Mouse (Mus musculus) midbrain, embryonic 13.5 days (tissue): ENCODE results near the gene Angel2. TPM values are rescaled to one million over a fixed set of nuclear protein-coding genes. Genes with fewer than 3 reads are reported as not detected.

Experiments used
- ATAC-seq: fragments of 200-750 bp; cut with Nextera tagmentation; 2 replicates; pipeline ENCODE4 v1.8.0; 2017; ENCODE audit warnings: mild to moderate bottlenecking, moderate TSS enrichment, moderate library complexity
- H3K27ac ChIP-seq: fragments of 300-500 bp; sonication (generic); 2 replicates; pipeline ENCODE4 v1.5.1; 2015; ENCODE audit warnings: inconsistent platforms, mild to moderate bottlenecking, moderate library complexity
- H3K27me3 ChIP-seq: fragments of 300-500 bp; sonication (generic); 2 replicates; pipeline ENCODE4 v1.6.1; 2015; ENCODE audit warnings: mild to moderate bottlenecking, inconsistent platforms
- H3K36me3 ChIP-seq: fragments of 300-500 bp; sonication (generic); 2 replicates; pipeline ENCODE4 v1.6.1; 2015; ENCODE audit warnings: mild to moderate bottlenecking, inconsistent platforms
- H3K4me1 ChIP-seq: fragments of 300-500 bp; sonication (generic); replicated peaks from 2 replicates; pipeline ENCODE4 v1.6.1; 2015; ENCODE audit warnings: inconsistent platforms
- H3K4me2 ChIP-seq: fragments of 300-500 bp; sonication (generic); replicated peaks from 2 replicates; pipeline ENCODE4 v1.6.1; 2015; ENCODE audit warnings: moderate library complexity, mild to moderate bottlenecking, inconsistent platforms
- H3K4me3 ChIP-seq: fragments of 300-500 bp; sonication (generic); replicated peaks from 2 replicates; pipeline ENCODE4 v1.5.1; 2015; ENCODE audit warnings: mild to moderate bottlenecking, inconsistent platforms
- H3K9ac ChIP-seq: fragments of 300-500 bp; sonication (generic); replicated peaks from 2 replicates; pipeline ENCODE4 v1.6.1; 2015; ENCODE audit warnings: mild to moderate bottlenecking, inconsistent platforms
- H3K9me3 ChIP-seq: fragments of 300-500 bp; sonication (generic); 2 replicates; pipeline ENCODE4 v1.6.1; 2016; ENCODE audit warnings: mild to moderate bottlenecking, inconsistent platforms
- whole genome bisulfite sequencing: fragments of 180-500 bp; shearing (Covaris S2); methylation state at CpG from one replicate; pipeline ENCODE4 v1.1.7; 2015; 5-methylcytosine and 5-hydroxymethylcytosine counted together
- polyA plus RNA-seq: library from polyadenylated mRNA; unstranded; fragments of >200 nt; fragmentation: Nextera tagmentation; extraction: Ambion mirVana; gene quantifications from 2 replicates; pipeline ENCODE4 v1.2.1, GENCODE M21; 2015

Gene Angel2
- polyA plus RNA-seq, 1 experiment from 2014 or later, result 57.7 TPM

DNA sequence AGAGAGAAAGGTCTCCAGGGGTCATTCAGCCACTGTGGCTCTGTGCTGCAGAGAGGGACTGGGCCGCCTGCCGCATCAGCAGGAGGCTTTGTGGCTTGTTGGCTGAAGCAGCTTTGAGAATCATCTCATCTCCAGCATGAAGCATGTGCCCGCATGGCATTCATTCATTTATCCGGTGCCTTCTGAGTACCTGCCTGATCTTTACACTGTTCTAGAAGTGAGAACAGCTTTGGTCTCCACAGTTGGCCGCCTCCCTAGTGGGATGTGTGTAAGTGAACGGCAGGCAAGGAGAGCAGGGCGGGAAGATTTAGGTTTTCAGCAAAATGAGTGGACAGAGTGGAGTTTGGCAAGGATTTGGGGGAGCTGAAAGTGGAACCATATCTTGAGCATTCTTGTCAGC, 14.9 kb downstream of the Angel2 start:
- peaks cover 86% of the 10 kb centered on the region for H3K36me3 ChIP-seq
- ATAC-seq, result no peak
- H3K27me3 ChIP-seq, result no peaks in the 10 kb centered on the region
- H3K4me1 ChIP-seq, result no peaks in the 10 kb centered on the region
- no peak overlapping the region for H3K4me2 ChIP-seq
- no peak overlapping the region for H3K27ac ChIP-seq
- H3K9ac ChIP-seq, result no peak overlapping the region
- H3K9me3 ChIP-seq, result no peaks in the 10 kb centered on the region
- 79% methylated on average over 7 of the region's 7 CpGs for whole genome bisulfite sequencing
- no peak overlapping the region for H3K4me3 ChIP-seq

DNA sequence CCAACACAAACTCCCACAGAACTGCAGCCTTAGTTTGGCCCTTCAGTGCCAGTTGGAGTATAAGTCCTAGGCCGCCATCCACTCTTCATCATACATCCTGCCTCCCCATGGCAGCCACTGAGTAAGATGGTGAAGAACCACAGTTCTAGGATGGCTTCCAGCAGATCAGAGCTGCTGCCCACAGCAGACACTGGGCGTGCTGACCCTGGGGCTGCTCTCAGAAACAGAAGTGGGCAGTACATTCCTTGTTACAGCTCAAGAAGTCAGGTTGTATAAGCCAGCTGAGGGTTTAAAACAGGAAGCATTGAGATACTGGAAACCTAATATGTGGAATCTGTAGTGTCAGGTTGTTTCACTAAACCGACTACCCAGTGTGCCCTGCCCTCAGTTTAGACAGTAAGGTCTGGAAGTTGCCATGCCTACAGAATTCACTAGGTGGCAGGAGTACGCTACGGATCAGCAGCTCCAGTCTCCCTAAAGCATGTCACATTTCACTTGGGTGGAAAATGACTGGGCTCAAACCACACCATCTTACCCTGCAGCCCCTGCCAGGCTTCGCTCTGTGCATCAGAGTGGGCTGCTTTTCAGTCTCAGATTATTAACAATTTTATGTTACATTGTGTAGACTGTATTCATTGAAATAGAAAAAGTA, 19.3 kb downstream of the Angel2 start:
- Histone ChIP-seq H3K36me3 (peaks cover 91% of the 10 kb centered on the region), H3K4me2 (no peak overlapping the region), H3K4me1 (no peaks in the 10 kb centered on the region), H3K9me3 (no peaks in the 10 kb centered on the region), H3K27ac (no peak overlapping the region), H3K27me3 (no peaks in the 10 kb centered on the region), H3K9ac (no peak overlapping the region), H3K4me3 (no peak overlapping the region)
- WGBS, result 52% methylated on average over 6 of the region's 6 CpGs
- peak; percentile 85 for ATAC-seq

DNA sequence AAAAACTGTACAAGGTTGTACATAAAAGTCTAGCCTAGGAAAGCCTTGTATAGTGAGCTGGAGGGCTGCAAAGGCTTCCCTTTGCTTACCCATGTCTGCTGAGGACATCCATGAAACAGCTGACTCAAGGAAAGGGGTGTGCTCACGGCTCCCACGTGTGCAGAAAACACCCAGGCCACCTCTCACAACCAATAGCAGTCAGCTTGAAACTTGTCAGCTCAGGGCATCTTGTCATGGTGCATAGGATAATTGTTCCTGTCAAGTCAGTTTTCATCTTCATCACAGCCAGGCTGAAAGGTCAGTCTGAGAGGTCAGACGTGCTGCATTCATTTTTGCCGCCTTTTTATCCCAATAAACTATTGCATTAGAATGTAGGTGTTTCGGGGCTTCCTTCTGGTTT, 23.1 kb downstream of the Angel2 start:
- Histone ChIP-seq H3K27ac (no peak overlapping the region), H3K9me3 (no peaks in the 10 kb centered on the region), H3K36me3 (peaks cover 87% of the 10 kb centered on the region), H3K4me1 (no peaks in the 10 kb centered on the region), H3K4me2 (no peak overlapping the region), H3K27me3 (no peaks in the 10 kb centered on the region), H3K9ac (no peak overlapping the region), H3K4me3 (no peak overlapping the region)
- WGBS, result 83% methylated on average over 5 of the region's 5 CpGs
- no peak for ATAC-seq

DNA sequence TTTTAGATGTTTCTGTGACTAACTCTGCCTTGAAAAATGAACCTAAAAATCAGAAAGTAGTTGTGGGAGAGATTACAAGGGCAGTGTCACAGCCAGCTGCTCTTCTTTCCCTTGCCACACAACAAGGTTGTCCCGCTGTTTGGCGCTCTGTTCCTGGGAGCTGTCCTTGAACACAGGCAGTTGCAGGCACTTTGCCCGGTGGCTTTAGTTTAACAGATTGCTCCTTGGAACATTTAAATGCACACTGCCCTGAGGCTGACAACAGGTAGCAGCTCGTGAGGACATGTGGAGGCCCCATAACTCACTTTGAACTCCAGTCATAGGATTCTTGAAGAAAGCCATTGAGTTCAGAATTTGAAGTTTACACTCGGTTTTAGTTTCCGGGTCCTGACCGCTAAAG, 23.5 kb downstream of the Angel2 start:
- Histone ChIP-seq H3K36me3 (peaks cover 87% of the 10 kb centered on the region), H3K9ac (no peak overlapping the region), H3K9me3 (no peaks in the 10 kb centered on the region), H3K4me1 (no peaks in the 10 kb centered on the region), H3K4me2 (no peak overlapping the region), H3K4me3 (no peak overlapping the region), H3K27me3 (no peaks in the 10 kb centered on the region), H3K27ac (no peak overlapping the region)
- ATAC-seq, result no peak
- 93% methylated on average over 7 of the region's 7 CpGs for WGBS

DNA sequence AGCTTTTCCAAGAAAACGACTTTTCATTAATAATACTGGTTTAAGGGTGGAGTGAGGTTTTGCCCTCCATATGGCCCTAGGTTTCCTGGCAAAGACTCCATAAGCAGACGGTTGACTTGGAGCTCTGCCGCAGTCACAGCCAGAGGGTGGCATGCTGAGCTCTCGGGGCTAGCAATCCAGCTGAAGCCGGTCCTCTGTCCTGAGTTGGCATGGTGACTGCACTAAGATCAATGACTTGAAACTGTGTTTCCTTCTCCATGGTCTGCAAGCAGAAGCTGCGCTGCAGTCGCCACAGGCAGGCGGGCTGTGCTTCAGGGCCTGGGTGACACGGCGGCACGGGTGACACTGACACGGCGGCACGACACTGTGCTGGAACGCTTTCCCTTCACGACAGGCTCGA, 23.9 kb downstream of the Angel2 start:
- Histone ChIP-seq H3K27me3 (no peaks in the 10 kb centered on the region), H3K4me2 (no peak overlapping the region), H3K9ac (no peak overlapping the region), H3K27ac (no peak overlapping the region), H3K9me3 (no peaks in the 10 kb centered on the region), H3K36me3 (peaks cover 87% of the 10 kb centered on the region), H3K4me1 (no peaks in the 10 kb centered on the region), H3K4me3 (no peak overlapping the region)
- WGBS, result 90% methylated on average over 17 of the region's 17 CpGs
- no peak for ATAC-seq

DNA sequence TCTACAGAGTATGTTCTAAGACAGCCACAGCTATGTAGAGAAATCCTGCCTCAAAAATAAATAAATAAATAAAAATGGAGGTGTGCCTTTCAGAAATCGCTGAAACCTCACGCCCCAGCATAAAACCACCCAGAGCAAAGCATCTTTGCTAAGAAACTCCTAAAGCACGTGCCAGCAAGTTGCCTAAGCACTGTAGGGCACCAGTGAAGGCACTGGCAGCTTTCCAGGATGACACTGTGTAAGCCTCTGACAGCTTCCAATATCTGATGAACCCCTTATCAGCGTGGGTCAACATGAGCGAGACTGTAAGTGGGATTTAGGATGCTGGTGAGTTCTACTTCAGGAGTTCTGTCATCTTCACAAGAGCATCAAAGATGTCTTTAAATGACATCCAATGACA, 26.1 kb downstream of the Angel2 start:
- ATAC-seq, result no peak
- no peak overlapping the region for H3K27ac ChIP-seq
- peaks cover 93% of the 10 kb centered on the region for H3K36me3 ChIP-seq
- no peak overlapping the region for H3K4me2 ChIP-seq
- no peaks in the 10 kb centered on the region for H3K4me1 ChIP-seq
- 90% methylated on average over 5 of the region's 5 CpGs for WGBS
- no peak overlapping the region for H3K4me3 ChIP-seq
- no peaks in the 10 kb centered on the region for H3K9me3 ChIP-seq
- H3K27me3 ChIP-seq, result no peaks in the 10 kb centered on the region
- no peak overlapping the region for H3K9ac ChIP-seq

DNA sequence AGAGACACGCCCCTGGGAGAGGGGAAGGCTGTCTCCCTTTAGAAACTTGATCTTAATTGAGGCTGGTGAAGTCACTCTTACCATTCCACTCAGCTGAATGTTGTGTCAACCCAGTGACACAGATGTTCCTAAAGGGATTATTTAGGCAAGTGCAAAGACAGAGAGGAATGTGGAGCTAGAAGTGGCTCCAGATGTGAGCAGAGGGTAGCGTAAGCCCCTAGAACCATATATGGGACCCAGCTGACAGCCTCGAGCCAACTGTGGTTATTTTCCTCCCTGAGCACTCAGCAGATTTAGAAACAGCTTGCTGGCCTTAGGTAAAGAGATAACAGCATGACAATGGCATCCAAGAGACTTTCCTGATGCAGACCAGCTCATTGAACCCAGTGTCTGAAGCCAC, 28.1 kb downstream of the Angel2 start:
- Histone ChIP-seq H3K27me3 (no peaks in the 10 kb centered on the region), H3K9me3 (no peaks in the 10 kb centered on the region), H3K4me3 (no peak overlapping the region), H3K27ac (no peak overlapping the region), H3K9ac (no peak overlapping the region), H3K36me3 (peaks cover 96% of the 10 kb centered on the region), H3K4me1 (no peaks in the 10 kb centered on the region), H3K4me2 (no peak overlapping the region)
- no peak for ATAC-seq
- WGBS, result 85% methylated on average over 3 of the region's 3 CpGs

DNA sequence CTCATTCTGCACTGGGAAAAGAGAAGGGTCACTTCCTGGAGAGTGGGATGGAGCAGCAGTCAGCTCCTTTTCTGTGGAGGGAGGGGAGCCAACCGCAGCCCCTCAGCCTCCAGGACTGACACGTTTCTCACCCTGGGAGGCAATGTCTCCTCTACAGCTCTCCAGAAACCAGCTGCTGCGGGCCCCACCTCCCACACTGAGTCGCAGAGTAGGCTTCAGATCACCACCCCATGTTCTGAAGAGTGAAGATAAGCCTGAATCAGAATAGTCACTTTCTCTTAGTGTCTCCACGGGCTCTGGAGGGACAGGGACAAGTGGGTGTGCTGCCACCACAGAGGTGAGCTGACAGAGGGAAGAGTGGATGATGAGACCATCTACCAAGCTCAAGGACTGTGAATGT, 33.9 kb downstream of the Angel2 start:
- Histone ChIP-seq H3K4me1 (no peaks in the 10 kb centered on the region), H3K36me3 (peaks cover 96% of the 10 kb centered on the region), H3K27ac (no peak overlapping the region), H3K9me3 (no peaks in the 10 kb centered on the region), H3K4me3 (no peak overlapping the region), H3K27me3 (no peaks in the 10 kb centered on the region), H3K9ac (no peak overlapping the region), H3K4me2 (no peak overlapping the region)
- 93% methylated on average over 5 of the region's 5 CpGs for WGBS
- no peak for ATAC-seq

DNA sequence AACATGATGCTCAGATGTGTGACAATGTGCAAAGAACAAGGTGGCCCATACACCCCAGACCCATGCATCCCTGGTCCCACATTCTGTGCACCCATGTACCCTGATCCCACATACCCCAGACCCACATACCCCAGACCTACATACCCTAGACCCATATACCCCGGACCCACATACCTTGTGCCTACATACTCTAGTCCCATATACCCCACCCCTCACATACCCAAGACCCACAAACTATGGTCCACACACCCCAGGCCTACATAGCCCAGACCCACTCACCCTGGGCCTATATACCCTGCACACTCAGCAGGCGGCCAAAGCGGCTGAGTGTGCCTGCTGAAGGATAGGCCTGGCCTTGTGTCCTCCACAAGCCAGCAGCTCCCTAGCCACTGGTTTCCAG, 37.8 kb downstream of the Angel2 start:
- Histone ChIP-seq H3K4me1 (no peaks in the 10 kb centered on the region), H3K9me3 (no peaks in the 10 kb centered on the region), H3K27ac (no peak overlapping the region), H3K27me3 (no peaks in the 10 kb centered on the region), H3K4me3 (no peak overlapping the region), H3K4me2 (no peak overlapping the region), H3K9ac (no peak overlapping the region), H3K36me3 (peaks cover 96% of the 10 kb centered on the region)
- ATAC-seq, result peak; percentile 45; the same call in 1 of the 2 replicates
- 98% methylated on average over 3 of the region's 3 CpGs for WGBS

DNA sequence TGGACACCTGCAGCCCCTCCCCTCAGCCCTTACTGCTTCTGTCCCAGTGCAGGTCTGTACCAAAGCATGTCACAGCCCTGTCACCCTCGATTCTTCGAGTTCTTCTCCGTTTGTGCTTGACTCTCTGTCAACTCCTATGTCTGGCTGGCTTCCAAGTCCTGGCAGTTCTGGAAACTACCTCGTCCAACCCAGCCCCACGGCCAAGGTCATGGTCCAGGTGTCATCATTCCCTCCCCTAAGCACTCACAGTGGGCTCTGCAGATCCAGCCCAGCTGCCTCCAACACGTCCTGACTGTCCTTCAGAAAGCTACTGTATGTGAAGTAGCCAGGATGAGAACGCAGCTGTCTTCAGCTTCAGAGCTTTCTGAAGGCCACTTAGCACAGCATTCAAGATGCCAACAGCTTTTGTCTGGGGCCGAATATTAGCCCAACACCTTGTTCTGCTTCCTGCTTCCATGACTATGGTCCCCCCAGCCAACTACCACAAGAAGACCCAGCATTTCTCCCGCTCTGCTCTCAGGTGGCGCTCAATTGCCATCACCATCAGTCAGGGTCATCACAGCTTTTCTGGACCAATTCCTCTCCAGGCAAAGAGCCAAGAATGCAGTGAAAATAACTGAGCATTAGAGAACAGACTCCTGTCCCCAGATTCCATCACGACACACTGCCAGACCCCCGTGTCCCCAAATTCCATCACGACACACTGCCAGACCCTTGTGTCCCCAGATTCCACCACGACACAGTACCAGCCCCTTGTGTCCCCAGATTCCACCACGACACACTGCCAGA, 40.3 kb downstream of the Angel2 start:
- Histone ChIP-seq H3K9ac (no peak overlapping the region), H3K4me1 (no peaks in the 10 kb centered on the region), H3K4me2 (no peak overlapping the region), H3K27ac (no peak overlapping the region), H3K4me3 (no peak overlapping the region), H3K27me3 (no peaks in the 10 kb centered on the region), H3K36me3 (peaks cover 94% of the 10 kb centered on the region), H3K9me3 (no peaks in the 10 kb centered on the region)
- WGBS, result 94% methylated on average over 15 of the region's 15 CpGs
- no peak for ATAC-seq

DNA sequence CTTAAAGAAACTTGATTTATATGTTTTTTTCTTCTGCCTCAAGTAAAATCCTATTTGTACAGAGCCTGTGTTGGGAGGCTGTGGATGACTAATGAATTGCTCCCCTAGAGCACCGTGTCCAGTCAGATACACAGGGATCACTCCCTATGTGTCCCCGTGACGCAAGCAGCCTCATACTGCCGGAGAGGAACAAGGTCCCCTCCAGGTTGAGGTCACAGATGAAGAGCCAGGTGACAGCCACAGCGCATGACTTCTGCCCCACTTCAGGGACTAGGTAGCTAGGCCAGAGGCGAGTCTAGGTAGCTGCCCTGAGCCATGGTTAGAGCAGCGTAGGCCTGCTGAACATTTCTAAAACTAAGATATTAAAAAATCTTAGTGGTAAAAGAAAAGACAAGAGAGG, 43.1 kb downstream of the Angel2 start:
- H3K9me3 ChIP-seq, result no peaks in the 10 kb centered on the region
- no peak for ATAC-seq

DNA sequence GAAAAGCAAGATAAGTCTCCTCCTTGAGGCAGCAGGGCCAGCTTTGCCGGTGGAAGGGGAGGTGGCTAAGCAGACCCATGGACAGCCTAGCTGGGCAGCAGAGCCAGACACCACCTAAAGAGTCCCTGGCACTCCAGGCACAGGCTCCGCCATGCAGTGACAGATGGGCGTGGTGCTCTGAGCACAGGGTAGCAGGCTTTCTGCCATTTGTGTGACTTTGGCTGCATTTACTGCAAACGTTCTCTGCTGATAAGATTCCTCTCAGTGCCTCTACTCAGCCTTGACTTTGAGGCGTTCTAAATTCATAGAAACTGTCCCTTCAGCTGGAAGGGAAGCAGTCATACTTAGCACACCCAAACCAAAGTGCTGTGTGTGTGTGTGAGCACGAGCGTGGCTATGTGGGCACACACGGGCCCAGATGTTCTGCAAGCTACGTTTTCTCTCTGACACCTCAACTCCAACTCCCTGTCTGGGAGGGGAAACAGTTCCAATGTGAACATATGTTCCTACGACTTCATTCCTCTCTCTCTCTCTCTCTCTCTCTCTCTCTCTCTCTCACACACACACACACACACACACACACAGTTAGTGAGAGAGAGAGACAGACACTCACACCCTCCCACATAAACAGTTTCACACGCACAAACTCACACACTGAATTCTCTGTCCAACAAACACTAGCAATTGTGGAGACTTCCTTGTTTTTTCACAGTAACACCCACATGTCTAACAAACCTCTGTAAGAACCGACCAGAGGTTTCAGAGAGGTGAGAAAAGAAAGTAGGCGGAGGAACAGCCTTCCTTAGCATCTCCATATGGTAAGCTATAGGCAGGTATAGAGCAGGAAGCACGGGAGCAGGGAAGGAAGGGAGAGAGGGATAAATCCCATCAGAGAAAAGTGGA, 47.0 kb downstream of the Angel2 start:
- H3K36me3 ChIP-seq, result peaks cover 81% of the 10 kb centered on the region
- no peak overlapping the region for H3K4me3 ChIP-seq
- no peak overlapping the region for H3K9ac ChIP-seq
- H3K27ac ChIP-seq, result no peak overlapping the region
- WGBS, result 89% methylated on average over 14 of the region's 14 CpGs
- H3K4me1 ChIP-seq, result peaks cover 28% of the 10 kb centered on the region
- ATAC-seq, result no peak
- no peak overlapping the region for H3K4me2 ChIP-seq
- H3K27me3 ChIP-seq, result no peaks in the 10 kb centered on the region
- no peaks in the 10 kb centered on the region for H3K9me3 ChIP-seq

More for the DNA sequence above, 43.1 kb downstream of the Angel2 start:
- Histone ChIP-seq H3K36me3 (peaks cover 95% of the 10 kb centered on the region), H3K4me1 (no peaks in the 10 kb centered on the region; the same call in 1 of the 2 replicates), H3K27me3 (no peaks in the 10 kb centered on the region), H3K4me3 (no peak overlapping the region), H3K4me2 (no peak overlapping the region), H3K27ac (no peak overlapping the region), H3K9ac (no peak overlapping the region)
- WGBS, result 96% methylated on average over 7 of the region's 7 CpGs
